Mouse (Mus musculus): ENCODE results near the gene Pkm.

GRCm38 (mm10) chr9:59673427-59673826 lies 17.3 kb downstream of the Pkm start:
- TF ChIP-seq CTCF (IDR thresholded peaks at IDR 0.05; ENCODE audit: control insufficient read depth, insufficient read depth, insufficient read length) (no peak), MYOD1 (IDR thresholded peaks at IDR 0.05; ENCODE audit: control insufficient read depth, insufficient read length, low read depth) (no peak), USF1 (IDR thresholded peaks at IDR 0.05; ENCODE audit: low read depth) (no peak), CEBPB (IDR thresholded peaks at IDR 0.05; ENCODE audit: low read depth) (no peak), MYOG (IDR thresholded peaks at IDR 0.05; ENCODE audit: control insufficient read depth, extremely low read depth, insufficient read length) (no peak), FOSL1 (IDR thresholded peaks at IDR 0.05; ENCODE audit: insufficient read depth, low read length, poor library complexity, severe bottlenecking) (no peak)

Data from C2C12 (cell line).